Mouse (Mus musculus) kidney, adult 8-10 months (tissue): Measurements from ENCODE around the gene Cdc27.
"Not testable (repeated sequence)": the region's sequence is repeated elsewhere in the genome, so short reads cannot be mapped to it uniquely, and the experiment has no call there.

Source experiments
- DNase-seq, 2 experiments: peaks; one replicate each; pipeline ENCODE4 v3.0.0; 2022

The Cdc27 gene

DNA sequence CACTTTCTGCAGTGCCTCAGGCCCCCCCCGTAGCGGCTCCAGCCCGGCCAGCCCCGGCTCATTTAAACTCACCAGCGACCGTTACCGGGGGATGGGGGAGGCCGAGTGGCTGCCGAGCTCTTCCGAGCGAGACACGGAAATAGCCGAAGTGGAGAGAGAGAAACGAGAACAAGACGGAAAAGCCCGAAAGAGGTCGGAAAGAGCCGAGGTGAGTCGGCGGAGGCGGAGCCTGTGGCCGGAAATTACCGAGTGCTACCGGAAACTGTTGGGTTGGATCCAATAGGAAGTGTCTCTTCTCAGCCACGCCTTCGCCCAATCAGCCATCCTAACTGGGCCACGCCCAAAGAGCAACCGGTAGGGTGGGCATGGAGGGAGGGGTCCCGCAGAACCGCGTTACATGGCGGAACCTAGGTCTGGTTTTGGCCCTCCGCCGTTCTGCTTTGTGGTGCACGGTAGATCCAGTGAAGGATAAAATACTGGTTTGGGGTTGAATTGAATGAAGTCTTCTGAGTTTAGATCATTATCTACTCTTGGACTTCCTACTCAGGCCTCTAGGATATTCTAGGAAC is at the start of gene Cdc27, which contains the start of gene Myl4:
TSS of gene Cdc27 (minus strand) at position 215 of the 569 bp plus-strand sequence.
TSS of gene Myl4 (plus strand) at position 258 of the 569 bp plus-strand sequence.
- DNase-seq: peak; percentile 98 to 100

DNA sequence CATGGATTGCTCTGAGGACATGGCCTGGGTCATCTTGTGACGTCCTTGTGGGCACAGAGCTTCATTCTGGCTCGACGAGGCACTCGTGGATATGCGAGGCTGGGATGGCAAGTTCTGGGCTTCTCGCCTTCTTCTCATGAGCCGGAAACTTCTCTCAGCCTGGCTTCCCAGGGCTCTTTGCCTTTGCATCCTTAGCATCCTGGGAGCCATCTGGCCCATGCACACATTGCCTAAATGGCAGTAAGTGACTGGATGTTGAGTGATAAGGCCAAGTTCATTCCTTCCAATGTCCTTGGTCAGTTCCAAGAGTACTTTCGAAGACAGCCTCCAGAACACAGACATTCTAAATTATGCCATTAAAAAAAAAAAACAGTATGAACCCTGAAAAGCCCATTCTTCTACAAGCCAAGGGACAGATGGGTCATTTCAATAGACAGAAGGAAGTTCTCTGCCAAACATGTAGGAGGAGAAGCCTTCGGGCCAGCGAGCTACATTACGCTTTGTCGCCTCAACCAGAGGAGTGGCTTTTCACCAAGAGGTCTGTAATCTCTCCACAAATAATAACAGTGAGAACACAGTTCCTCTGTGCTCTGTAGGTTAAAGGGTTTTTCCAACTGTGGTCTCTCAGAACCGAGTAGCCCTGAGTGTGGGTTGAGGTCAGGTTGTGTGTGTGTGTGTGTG is 49.0 kb upstream of the Cdc27 start:
- peak in 1 of 2 experiments; percentile 9 for DNase-seq

DNA sequence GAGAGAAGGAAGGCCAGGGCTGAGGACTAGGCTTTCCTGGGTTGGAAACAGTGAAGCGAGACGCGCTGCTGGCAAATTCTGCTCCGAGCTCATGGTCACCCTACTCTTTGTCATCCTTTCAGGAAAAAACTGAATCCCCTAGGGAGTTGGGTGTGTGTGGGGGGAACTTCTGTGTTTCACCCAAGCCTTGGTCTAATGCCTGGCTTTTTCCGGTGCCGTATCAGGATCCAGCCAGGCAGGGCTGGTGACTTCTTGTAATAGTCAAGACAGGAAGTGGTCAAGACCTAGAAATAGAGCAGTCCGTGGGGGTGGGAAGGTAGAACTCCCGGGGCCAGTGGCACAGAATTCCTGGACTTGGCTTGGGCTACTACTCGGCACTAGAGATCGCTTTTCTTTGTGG is 45.9 kb upstream of the Cdc27 start:
- DNase-seq: peak; percentile 18 to 24

DNA sequence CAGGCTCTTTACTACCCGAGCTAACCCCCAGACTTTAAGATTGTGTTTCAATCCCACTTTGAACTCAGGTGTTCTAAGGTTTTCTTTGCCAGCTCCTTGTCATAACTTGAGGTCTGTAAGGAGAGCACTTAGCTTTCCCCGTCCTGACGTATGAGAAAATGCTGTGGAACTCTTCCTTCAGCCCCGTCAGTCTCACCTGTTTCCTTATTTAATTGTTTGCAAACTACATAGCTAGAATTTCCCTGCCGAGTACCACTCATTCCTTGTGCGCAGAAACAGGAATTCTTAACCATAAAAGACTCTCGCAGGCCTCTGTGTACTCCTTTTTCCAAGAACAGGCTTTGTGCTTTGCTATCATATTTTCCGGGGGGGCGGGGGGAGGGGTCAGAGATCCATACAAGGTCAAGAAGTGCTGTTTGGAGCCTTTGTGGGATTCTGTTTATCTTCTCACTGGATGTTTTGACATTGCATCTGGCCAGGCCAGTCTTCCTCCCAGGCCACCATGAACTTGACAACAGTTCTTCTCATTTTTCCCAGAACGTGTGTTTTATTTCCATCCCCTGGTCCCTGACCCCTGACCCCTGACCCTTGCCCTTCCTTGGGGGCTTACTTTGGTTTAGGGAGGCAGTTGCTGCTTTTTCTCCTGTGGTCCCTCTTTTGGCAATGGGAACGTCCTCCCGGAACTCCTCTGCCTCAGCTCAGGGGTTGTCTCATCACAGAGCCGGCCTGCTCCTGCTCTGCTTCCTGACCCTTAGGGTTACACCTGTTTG is 41.8 kb upstream of the Cdc27 start:
- no peak for DNase-seq

DNA sequence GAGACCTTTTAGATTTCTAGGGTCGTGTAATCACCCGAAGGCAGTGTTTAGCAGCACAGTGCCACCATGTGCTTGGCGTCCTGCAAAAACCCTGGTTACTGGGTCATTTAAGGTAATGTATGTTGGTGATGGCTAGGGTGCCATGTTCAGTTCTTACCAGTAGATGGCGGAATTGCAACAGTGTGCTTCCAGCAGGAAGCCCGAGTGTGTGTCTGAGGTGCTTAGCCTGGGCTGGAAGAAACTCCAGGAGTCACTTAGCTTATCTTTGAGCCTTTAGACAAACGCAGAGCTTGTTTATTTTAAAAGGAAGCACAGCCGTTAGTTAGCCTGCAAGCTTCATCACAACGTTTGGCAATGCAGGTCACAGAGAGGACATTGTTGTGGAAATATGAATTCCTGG is 39.7 kb upstream of the Cdc27 start:
- peak; percentile 73 to 81 for DNase-seq

DNA sequence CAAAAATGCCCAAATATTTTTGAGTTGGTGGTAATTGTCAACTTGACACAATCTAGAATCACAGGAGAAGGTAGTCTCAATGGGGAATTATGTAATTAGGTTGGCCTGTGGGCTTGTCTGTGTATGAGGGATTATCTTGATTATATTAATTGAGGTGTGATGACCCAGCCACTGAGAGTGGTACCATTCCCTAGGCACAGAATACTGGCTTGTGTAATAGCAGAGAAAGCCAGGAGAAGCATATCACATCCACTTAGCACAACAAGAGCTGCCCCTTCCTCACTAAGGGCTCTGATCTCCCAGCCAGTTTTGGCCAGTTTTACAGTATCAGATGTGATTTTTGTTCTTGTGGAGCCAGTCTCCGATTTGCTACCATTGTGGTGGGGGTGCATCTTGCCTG is 39.1 kb upstream of the Cdc27 start:
- DNase-seq: no peak

DNA sequence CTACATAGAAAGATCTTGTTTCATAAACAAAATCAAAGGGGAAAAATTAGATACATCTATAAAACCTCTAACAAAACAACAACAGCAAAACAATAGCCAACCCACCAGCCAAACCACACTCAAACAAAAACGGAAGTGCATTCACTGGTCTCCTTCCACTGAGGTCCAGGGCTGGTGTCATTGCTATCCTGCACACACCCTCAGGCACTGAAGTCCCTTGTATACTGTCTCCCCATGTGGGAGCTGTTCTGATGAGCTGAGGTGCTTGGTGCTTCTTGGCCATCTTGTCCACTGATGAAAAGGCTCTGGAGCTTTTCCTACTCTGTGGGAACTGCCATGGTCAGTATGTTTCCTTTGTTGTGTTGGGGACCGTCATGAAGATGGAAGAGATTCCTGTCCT is 38.1 kb upstream of the Cdc27 start:
- no peak for DNase-seq

DNA sequence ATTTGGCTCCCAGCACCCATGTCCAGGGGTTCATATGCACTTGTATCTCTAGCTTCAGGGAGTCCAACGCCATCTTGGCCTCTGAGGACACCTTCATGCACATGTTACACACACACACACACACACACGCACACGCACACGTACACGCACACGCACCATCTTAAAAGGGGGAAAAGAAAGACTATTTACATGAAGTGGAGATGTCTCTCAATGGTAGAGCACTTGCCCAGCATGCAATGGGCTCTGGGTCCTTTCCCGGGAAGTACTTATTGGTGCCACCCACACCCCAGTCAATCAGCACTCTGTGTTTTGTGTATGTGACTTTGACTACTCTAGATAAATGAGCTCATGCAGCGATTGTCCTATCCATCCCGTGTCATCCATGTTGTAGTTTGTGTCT is 37.5 kb upstream of the Cdc27 start:
- no peak for DNase-seq

DNA sequence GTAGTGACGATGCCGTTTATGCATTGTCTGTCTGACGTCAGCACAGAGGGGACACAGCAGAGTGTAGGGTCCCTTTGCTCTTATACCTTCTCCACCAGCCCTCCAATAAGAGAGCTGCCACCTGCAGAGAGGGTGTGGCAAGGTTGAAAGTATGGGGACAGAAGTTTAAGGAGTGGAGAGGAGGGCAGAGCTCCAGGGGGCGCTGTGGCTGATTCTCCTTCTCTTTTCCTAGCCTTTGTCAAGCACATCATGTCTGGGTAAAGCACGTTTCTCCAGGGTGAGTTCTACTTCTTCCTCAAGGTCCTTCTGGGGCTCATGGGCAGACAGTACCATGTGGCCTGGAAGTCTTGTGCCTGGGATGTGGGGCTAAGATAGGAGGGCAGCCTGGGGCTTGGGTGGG is 35.1 kb upstream of the Cdc27 start:
- DNase-seq: no peak

DNA sequence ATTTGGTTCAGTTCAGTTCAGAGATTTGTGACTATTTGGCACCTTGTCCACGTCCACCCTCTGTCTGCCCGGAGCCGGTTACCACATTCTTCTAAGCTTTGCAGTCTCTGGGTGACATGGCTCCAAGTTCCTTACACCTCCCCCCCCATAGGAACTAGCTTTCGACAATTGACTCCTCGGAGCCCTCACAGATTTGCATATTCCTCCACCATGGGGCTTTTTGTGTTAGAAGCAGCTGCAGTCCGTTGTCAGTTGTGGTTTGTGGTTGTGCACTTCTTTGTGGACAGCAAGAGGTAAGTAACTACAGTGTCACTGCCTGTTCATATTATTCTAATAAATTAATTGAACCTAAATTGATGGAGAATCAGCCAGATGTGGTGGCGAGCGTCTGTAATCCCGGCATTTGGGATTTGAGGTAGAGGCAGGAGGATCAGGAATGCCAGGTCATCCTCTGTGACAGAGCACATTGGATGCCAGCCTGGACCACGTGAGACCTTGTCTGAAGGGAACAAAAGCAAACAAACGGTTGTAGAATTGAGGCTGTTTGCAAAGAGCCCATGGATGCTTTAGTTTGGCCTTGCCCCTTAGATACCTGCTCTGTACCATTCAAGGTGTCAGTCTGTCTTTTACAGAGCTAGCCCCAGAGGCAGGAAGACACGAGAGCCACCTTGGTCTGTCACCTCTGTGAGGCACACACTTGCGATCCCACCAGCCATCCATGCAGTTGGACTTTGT is 32.4 kb upstream of the Cdc27 start:
- DNase-seq: no peak

DNA sequence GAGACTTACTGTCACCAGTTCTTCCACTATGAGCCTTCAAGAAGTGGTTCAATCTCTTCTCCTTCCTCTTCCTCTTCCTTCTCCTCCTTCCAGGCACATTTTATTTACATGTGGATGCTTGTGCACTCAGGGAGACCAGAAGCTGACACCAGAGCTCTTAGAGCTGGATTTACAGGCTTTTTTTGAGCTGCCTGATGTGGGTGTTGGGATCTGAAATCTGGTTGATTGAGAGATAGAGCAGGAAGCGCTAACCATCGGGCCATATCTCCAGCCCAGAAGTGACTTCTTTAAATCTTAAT is 31.8 kb upstream of the Cdc27 start:
- DNase-seq: no peak

DNA sequence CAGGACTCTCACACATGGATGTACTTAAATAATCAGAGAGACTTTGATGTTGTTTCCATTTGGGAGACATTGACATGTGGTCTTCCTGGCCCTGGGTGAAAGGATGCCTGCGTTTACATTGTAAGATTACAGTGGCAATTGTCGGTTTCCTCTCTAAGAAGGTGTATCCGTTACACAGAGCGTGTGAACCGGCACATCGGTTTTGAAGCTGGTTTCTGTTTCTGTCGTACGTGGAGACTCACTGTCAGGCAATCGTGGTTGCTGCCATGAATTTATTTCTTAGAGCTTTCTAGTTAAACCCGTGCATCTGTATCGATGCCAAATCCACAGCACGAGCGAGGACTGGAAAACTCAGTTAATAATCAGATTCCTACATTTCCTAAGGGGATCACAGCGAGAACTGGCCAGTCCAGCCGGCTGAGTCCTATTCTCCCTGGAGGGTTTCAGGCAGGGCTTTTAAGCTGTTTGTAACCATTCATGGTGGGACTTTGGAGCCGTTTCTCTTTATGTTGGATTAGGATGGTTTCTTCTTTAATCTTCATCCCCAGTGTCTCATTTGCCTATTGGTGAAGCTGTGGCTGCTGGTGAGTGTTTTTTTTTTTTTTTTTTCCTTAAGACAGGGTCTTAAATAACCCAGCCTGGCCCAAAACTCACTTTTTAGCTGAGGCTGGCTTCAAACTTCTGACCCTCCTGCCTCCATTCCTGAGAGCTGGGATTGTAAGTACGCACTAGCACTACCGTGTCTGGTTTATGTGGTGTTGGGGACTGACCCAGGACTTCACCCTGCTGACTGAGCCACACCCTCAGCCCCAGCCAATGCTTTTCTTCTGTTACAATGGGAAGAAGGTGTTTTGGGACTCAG is 31.3 kb upstream of the Cdc27 start:
- DNase-seq: no peak

DNA sequence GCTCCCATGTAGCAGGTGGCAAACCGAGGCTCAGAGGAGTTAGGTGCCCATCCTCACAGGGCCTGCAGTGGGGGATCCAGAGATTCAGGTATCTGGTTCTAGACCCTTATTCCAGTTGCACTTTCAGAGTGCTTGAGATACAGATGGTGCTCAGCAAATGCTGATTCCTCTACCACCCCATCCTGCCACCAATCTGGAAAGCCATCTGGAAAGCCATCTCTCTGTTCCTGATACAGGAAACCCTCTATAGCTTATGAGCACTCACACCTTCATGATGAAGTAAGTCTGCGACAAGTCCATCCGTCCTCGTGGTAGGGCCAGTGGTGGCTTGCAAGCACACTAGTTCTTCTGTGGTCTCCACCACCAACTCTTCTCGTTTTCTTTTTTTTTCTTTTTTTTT is 30.2 kb upstream of the Cdc27 start:
- no peak for DNase-seq

DNA sequence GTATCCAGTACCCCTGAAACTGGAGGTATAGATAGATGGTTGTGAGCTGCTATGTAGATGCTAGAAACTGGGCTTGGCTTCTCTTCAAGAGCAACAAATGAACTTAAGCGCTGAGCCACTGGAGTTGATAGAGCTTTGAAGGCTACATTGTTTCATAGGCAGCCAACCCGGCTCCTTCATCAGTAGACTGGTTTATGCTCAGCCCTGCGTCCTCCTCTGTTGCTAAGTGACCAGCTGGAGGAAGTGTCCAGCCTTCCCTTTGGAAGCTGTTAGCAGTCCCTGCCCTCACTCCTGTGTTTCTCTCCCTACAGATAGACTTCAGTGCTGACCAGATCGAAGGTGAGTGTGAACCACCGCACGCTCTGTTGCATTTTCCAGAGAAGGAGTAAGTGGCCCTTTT is 29.7 kb upstream of the Cdc27 start:
- DNase-seq: no peak

DNA sequence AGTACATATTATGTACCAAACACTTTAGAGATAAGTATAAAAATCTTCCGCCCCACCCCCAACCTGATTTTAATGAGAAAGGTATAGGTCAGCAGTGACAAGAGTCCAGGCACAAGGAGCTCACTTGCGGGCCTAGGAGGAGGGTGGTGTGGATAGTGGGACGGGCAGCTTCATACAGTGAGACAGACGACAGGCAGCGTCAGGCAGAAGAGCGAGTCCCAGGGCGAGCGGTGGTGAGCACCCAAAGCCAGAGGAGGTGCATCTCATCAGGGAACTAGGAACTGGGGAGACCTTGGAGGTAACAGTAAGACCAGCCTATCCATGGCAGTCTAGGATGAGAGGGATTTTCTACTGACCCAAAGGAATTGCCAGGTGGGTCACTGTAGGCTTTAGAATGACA is 29.2 kb upstream of the Cdc27 start:
- no peak for DNase-seq

DNA sequence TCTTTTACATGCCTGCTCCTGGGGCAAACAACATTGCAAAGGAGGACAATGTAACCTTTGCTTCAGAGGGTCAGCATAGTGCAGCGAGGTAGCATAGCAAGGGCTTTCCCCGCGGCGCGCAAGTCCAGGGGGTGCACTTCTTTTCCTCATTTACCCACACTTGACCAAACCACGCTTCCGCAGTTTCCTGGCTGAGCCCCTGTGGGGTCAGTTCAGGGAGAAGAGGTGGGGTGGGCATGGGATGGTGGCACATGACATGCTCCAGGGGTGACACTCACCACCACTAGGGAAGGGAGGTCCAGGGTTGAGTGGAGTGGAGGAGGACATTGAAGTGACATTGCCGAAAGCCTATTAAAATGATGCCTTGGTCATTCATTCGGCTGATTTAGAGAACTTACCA is 28.7 kb upstream of the Cdc27 start:
- no peak for DNase-seq

DNA sequence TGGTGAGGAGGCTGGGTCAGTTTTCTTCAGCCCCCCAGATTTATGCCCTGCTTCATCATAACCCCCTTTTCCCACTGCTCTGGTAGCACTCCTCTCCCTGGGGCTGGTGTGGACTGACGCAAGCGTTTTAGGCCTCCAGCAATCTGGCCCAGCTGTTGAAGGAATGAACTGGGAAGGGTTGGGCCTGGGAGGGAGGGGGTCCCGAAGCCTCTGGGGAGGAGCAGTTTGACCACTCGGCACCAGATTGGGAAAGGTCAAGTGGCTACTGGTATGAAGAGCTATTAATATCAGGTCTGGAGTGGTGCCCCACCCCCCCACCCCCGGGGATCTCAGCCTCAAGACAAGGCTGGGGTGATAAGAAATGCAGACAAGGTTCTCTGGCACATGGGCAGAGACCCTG is 27.7 kb upstream of the Cdc27 start:
- DNase-seq: no peak

DNA sequence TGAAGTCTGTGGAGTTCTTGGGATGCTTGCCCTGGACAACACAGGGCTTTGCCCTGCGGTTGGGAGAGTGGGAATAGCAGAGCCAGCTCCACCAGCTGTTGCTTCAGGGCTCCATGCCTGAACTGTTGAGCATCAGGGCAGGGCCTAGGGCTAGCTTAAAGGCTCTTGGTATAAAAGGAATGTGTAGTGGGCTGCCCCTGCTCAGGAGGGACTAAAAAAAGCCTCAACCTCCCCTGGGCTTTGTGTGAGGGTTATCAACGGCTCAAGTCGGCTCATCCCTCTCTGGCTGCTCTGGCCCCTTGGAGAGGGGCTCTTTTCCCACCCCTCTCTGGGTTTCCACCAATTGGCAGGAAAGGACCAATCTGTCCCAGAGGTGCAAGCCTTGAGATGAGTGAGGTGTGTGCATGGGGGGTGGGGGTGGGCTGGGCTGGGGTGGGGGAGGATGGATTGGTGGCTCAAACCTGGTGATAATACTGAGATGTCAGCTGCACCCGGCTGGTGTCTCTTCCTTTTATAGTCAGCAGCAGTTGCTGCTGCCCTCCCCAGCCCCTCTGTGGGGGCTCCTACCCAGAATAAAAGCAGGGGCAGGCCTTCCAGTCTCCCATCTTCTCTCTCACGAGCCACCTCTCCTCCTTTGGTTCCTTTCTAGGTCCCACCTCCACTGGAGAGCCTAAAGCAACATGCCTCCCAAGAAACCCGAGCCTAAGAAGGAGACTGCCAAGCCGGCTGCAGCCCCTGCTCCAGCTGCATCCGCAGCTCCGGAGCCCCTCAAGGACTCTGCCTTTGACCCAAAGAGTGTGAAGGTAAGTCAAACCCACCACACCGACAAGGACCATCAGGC is 26.6 kb upstream of the Cdc27 start:
- DNase-seq: no peak

DNA sequence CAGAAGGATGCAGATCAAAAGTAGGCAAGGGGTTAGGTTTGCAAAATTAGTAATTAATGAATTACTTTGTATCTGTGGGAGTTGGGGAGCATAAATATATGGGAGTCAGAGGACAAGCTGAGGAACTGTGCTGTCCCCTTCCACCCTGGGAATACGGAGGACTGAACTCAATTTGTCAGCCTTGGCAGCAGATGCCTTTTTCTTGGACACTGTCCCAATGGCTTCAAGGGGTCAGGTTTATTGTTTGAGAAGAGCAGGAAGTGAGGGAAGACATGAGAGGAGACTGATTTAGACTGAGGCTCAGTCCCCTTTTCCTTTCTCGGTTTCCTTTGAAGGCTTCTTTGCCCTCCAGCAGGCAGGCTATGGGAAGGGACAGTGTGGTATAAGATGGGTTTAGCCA is 22.1 kb upstream of the Cdc27 start:
- DNase-seq: no peak

DNA sequence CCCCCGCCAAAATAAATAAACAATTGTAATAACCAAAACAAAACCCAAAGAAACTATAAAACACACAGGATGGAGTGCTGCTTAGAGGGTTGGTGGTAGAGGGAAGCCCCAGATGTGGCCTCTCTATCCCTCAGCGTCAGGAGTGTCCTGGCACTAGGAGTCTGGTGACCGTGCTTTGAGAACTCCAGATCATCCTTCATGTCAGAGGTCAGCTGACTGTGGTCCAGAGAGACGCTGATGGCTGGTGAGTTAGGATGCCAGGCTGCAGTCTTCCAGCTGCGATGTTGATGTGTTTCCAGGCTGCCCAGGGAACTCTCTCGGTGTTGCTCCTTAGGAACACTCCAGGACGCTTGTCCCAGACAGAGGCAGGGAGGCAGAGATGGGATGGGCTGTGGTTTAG is 21.7 kb upstream of the Cdc27 start:
- DNase-seq: no peak

DNA sequence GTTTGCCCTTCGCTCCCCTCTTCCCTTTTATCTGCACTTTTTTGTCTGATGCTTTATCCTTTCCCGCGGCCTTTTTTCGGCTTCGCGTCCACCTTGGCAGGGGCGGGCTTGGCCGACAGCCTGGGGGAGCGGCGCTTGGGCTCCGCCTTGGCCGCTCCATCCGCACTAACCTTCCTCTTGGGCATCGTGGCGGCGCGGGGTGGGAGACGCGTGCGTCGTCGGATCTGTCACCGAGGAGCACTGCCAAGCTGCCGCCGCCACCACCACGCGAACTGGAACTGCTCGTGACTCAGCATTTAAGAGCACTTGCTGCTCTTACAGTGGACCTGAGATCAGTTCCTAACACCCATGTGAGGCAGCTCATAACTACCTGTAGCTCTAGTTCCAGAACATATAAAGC is 21.0 kb upstream of the Cdc27 start:
- not testable (repeated sequence) for DNase-seq

DNA sequence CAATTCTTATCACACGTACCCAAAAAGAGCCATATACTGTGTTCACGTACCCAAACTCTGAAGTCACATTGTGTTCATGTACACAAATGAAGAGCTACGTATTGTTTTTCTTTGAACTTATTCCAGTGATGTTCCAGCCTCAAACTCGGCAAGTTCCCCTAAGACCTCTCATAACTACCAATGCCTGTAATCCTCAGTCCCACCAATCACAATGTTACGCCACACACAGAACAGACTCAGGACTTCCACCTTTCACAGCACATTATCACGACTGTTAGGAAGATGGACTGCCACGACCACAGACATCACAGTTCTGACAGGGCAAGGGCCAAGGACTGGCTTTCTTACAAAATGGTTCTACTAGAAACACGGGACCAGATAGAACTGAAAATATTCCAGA is 20.1 kb upstream of the Cdc27 start:
- DNase-seq: not testable (repeated sequence)
